Mouse (Mus musculus): ENCODE measurements around the gene Tpd52l1.

DNA sequence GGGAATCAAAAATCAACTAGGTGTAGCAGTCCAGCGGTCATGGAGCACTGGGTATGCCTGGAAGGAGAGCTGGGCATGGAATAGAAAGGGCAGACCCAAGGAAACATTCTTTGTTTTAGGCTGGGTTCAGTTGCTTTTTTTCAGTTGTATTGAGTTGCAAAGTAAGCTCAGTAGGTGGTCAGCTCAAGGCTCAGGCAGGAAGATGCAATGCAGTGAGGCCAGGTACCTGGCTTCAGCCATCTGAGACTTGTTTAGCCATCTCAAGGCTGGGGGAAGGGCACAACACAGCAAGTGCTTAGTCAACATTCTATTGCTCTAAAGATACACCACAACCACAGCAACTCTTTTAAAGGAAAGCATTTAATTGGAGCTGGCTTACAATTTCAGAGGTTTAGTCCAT, 11.0 kb upstream of the Tpd52l1 start:
- no peak for TF ChIP-seq POLR2A (IDR thresholded peaks at IDR 0.05; ENCODE audit: insufficient read depth, low read length)
- TF ChIP-seq CTCF (IDR thresholded peaks at IDR 0.05; ENCODE audit: low read depth, low read length) = no peak

Measured in ES-Bruce4 (cell line).